Mouse (Mus musculus) fat pad, adult 2 months (tissue): ENCODE measurements around the gene Taf6.

Experiments used
- DNase-seq: peaks from one replicate; pipeline ENCODE4 v3.0.0-alpha.2; 2011; ENCODE audit warnings: low read depth, low spot score; ENCODE audit errors: extremely low read depth

Gene Taf6

DNA sequence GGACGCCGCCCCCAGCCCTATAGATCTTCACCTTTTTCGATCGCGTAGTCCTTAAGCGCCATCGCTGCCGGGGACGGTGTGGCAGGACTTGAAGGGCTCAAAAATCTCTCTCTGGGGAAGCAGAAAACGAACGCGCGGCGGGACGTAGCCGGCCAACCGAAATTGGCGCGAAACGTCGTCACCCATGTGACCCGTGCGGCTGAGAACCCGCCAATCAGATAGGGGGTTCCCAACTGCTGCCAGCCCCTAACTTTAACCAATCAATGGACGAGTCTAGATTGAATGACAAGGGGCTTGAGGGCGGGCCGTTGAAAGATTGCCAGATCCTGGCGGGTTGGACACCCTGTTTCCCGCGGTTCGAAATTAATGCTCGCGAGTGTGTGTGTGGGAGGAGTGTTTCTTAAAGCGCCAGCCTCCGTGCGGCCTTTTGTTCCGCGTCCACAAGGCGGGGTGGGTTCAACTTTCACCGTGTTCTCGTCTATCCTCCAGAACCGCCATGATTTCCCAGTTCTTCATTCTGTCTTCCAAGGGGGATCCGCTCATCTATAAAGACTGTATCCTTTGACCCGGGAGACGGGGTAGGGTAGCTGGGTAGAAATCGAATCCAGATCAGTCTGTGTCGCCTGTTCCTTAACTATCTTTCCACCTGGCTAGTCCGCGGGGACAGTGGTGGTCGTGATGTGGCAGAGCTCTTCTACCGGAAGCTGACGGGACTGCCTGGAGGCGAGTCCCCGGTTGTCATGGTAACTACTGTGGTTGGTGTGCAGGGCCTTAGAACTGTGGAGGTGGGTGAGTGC is 15.4 kb downstream of the Taf6 start, which contains the start of the genes Ap4m1 and Mcm7:
TSS of gene Ap4m1 (plus strand) at position 308 of the 797 bp plus-strand sequence.
TSS of gene Mcm7 (minus strand) at position 728 of the 797 bp plus-strand sequence.
- peak; percentile 91 for DNase-seq

DNA sequence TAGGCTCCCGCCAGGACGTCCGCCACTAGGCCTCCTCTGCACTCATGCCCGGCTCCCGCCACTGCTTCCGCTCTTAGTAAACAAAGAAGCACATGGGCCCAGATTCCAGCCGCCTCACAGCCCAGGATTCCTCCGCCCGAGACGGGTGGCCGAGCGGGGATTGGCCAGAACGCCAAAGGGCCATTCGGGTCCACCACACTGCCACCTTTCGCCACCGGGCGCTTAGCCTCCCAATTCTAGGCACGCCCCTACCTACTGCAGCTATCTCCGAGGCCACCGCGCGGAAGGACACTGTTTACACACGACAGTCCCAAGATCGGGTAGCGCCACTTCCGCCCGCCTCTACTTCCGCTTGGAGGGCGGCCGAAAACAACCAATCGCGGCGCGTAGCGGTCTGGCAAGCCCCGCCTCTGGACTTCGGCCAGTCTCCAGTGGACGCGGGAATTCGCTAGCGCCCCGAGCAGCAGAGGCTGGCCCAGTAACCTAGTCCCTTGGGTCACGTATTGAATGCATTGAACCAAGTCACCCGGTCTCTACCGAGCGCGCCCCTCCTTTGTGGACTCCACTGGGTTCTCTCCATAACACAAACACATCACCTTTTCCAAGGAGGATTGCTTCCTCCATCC is 16.2 kb downstream of the Taf6 start:
- DNase-seq: peak; percentile 46

DNA sequence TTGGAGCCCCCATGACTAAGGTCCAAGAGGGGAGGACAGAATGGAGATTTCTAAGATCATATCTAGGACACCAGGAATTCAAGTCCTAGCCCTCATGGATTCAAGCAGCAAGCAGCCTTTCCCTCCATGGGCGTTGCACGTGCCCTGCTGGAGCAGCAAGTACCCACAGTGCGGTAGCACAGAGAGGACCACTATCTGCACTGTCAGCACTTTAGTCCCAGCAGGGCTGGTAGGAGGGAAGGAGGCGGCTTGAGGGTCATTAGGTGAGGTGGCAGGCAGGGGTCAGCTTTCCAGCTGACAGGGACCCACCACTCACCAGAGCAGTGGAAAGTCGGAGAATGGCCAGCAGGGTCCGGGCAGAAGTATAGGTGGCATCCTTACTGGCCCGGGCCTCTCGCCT is 21.7 kb downstream of the Taf6 start:
- no peak for DNase-seq

DNA sequence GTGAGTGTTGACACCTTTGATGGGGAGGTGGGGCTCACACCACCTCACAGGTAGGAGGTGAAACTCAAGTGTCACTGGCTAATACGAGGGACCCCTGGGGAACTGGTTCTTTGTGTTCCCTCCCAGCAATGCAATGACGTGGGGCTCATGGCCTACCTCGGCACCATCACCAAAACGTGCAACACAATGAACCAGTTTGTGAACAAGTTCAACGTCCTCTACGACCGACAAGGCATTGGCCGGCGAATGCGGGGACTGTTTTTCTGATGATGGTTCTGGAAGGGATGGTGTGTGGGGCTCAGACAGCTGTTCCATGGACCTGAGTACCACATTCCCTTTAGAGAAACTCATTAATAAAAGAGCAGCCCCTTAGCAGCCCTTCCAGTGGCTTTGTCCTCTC is 23.6 kb downstream of the Taf6 start:
- no peak for DNase-seq

DNA sequence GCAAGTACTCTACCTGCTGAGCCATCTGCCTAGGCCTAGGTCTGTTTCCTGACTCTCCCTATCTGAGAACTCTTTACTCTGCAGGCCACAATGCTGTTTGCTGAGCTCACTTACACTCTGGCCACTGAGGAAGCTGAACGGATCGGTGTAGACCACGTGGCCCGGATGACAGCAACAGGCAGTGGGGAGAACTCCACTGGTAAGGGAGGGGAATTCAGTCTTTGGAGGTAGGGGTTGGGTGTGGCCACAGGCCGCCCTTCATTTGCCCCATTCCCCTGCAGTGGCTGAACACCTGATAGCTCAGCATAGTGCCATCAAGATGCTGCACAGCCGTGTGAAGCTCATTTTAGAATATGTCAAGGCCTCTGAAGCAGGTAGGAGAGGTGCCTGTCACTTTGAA is 24.2 kb downstream of the Taf6 start:
- DNase-seq: no peak

DNA sequence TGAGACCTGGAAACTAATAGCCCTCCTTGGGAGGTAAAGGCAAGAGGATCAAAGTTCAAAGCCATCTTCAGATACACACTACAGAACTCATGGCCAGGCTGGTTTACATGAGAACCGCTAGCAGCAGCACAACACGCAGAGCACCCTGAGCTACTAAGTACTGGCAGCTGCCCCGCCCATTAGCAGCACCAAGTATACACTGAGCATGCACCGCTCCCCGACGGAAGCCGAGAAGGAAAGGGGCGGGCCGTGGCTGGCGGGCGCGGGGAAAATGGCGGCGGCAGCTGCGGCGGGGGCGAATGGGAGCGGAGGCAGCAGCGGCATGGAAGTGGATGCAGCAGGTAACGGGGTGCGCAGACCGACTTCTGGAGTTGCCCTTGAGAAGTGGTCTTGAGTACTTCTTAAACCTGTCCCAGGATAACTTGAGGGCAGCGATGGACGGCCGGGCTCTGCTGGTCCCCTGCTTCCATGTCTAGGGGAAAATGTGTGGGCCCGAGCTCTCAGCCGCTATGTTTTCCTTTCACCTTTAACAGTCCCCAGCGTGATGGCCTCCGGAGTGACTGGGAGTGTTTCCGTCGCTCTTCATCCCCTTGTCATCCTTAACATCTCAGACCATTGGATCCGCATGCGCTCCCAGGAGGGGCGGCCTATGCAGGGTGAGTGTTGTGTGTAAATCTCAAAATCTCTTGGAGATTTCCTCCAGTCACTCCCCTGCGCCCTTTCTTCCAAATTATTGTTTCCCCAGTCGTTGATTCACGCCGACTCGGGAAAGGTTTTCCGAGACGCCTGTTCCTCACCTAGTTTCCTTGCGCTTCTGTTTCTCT is 26.2 kb downstream of the Taf6 start, which contains the start of gene Cops6:
TSS of gene Cops6 (plus strand) at position 230 of the 824 bp plus-strand sequence.
- peak; percentile 26 for DNase-seq

DNA sequence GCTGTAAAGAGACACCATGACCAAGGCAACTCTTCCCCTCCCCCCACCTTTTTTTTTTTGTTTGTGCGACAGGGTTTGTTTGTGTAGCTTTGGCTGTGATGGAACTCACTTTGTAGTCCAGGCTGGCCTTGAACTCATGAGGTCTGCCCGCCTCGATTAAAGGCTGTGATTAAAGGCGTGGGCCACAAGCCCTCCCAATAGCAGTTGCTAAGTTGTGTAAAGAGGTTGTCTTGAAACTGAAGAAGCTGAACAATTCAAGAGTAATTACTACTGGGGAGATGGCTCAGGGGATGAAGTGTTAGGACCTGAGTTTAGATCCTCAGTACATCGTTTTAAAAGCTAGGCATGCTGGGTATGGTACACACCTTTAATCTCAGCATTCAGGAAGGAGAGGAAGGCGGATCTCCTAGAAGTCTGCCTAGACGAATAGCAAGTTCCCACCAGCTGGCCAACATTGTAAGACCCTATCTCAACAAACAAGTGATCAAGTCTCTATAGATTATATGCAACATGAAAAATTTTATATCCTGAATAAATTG is 27.0 kb downstream of the Taf6 start:
- no peak for DNase-seq

DNA sequence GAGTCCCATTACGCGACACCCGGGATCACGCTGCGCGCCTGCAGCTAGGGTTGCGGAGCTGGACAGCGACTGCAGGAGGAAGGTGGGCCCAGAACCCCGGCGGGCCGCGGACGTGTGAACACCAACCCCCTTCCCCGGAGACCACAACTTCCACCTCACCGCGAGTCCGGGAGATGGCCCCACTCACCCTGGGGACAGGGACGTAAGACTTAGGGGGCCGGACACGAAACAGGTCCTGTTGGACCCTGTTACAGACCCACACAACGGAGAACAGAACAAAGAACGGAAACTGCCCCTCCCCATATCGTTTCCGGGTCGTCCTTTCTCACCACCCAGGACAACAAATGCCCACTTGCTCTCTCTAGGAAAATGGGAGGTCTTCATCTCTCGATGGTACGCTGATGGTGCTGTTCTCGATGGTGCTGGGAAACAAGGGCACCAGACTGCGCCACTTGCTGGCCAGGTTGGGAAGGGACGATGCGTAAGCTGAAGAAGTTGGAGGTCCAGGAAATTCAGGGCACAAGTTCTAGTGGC is 31.7 kb downstream of the Taf6 start, which contains the start of gene Zfp113:
TSS of gene Zfp113 (minus strand) at position 302 of the 534 bp plus-strand sequence.
- peak; percentile 76 for DNase-seq

DNA sequence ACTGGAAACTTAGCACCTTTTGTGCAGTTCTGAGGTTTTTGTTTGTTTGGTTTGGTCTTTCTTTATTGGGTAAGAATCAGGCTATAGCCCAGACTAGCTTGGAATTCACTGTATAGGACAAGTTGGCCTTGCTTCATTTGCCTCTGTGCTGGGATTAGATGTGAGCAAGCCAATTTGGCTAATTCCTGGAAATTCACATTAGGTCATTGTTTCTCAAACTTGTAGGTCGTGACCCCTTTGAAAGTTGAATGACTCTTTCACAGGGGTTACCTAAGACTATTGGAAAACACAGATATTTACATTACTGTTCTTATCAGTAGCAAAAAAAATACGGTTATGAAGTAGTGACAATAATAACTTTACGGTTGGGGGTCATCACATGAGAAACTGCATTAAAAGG is 32.9 kb downstream of the Taf6 start:
- no peak for DNase-seq

DNA sequence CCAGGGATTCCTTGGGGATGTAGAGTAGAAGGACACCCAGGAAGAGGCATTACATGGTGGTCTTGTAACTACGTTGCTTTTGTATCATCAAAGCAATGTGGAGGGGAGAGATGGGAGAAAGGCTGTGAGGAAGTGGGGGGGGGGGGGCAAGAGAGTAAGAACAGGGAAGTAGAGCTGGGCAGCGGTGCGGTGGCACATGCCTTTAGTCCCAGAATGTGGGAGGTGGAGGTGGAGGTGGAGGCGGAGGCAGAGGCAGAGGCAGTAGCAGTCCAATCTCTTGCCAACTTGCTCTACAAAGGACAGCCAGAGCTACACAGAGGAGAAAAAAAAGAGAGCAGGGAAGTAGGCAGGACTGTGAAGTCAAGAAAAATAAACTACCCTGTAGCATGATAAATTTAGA is 48.7 kb downstream of the Taf6 start:
- DNase-seq: no peak

DNA sequence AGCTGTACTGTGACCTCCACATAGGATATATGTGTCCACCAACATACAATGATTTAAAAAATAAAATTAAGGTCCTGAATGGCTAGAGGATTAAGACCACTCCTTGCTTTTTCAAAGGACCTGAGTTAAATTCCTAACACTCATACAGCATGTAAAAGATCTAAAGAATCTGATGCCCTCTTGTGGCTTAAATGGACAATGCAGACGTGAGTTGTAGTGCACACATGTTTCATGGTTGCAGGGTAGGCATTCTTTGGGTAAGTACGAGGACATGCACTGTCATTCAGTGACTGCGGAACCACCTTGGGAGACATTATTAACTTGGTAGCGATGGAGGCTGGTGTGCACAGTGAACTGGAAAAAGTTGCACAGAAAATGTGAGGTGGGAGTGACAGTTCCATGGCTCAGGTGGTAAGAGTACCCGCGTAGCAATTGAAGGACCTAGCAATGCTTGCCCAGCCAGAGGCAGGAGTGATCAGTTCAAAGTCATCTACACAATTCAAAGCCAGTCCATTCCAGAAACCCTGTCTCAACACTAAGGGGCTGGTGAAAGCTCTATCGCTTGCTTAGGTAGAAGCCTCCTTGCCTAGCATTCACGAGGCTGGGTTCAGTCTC is 49.2 kb downstream of the Taf6 start:
- DNase-seq: no peak

DNA sequence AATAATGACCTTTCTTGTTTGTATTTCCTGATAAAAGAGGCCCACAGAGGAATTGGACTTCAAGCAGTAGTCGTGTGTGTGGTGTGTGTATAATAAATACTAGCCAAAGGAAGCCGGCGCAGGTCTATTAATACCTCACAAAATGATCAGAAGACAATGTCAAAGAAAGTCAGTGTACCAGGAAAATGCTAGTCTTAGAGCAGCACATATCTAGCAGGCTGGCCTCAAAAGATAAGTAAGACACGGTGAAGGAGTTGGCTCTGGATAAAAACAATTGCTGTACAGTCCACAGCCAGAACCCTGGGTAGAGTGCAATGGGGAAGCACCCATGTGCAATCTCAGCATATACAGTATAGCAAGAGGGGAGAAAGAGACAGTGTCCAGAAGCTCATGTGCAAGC is 50.0 kb downstream of the Taf6 start:
- no peak for DNase-seq

DNA sequence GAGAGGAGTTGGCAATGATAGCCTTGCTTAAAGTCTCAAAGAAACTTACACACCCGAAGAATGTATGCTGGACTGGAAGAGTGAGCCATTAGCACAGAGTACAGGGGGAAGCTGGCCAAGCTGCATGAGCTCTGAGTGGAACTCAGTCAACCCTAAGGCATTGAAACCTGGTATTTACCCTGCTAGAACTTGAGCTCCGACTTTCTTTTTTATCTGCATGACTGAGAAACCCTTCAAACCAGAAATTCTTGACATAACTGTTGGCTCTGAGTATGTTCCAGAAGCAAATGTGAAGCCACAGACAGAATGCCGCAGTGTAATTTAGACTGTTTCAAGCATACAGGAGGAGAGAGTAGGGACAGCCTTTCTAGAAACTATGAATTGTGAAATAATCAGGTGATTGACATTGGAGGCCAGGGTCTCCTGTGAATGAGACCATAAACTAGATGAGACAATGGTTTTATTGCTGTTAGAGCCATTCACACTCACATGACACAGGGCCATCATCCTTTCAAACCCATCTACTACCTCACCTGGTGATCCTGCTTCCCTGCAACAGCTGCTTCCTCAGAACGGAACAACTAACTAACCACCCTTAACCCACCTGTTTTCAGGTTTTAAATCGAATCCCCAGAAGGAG is 54.7 kb downstream of the Taf6 start:
- peak; percentile 26 for DNase-seq
